Mouse (Mus musculus): Measurements from ENCODE around the gene Hook1.
"Not testable (repeated sequence)": the region's sequence is repeated elsewhere in the genome, so short reads cannot be mapped to it uniquely, and the experiment has no call there.

Gene Hook1

DNA sequence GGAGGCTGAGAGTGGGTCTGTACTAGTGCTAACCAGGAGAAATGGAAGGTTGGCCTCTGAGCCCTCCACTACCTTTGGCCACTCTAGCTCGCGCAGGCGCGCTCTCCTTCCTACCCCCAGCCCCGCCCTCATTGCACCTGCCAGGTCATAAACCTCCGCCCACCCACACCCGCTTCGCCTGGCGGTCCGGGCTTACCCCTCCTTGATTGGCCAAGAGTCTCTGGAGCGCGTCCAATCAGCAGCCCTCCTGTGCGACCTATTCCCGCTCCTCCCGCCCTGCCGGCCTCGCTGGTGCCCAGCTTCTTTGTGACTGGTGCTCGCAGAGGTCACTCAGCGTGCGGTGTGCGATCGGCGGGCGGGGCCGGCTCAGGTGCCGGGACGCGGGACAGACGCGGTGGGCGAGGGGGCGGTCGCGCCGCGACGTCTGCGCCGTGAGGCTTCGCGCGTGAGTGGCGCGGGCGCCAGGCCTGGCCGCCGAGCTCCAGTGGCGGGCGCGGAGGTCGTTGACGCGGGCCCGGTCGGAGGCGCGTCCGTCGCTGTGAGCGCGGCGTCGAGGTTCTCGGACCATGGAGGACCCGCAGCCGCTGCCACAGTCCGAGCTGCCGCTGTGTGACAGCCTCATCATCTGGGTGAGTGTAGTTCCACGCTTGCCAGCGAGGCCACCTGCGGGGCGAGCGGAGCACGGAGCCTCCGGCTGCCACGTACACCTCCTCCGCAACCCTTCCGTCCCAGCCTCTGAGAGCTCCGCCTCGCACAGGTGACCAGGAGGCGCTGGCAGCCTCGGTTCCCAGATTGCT is at the start of gene Hook1:
TSS of gene Hook1 (plus strand) at position 313 of the 797 bp plus-strand sequence.
- in situ Hi-C loops (cut with MboI, MseI) = loop anchor here (25.0 kb wide), 1 partner anchor 1380 kb away; no protein-coding TSS in a partner anchor

GRCm38 (mm10) chr4:95917703-95918102 is 49.3 kb upstream of the Hook1 start:
- in situ Hi-C loops (cut with MboI, MseI) = no loop called here

- in situ Hi-C loops (cut with MboI, MseI) = no loop called here
These were observed 46.6 kb upstream of the Hook1 start for GRCm38 (mm10) chr4:95920448-95920847.

DNA sequence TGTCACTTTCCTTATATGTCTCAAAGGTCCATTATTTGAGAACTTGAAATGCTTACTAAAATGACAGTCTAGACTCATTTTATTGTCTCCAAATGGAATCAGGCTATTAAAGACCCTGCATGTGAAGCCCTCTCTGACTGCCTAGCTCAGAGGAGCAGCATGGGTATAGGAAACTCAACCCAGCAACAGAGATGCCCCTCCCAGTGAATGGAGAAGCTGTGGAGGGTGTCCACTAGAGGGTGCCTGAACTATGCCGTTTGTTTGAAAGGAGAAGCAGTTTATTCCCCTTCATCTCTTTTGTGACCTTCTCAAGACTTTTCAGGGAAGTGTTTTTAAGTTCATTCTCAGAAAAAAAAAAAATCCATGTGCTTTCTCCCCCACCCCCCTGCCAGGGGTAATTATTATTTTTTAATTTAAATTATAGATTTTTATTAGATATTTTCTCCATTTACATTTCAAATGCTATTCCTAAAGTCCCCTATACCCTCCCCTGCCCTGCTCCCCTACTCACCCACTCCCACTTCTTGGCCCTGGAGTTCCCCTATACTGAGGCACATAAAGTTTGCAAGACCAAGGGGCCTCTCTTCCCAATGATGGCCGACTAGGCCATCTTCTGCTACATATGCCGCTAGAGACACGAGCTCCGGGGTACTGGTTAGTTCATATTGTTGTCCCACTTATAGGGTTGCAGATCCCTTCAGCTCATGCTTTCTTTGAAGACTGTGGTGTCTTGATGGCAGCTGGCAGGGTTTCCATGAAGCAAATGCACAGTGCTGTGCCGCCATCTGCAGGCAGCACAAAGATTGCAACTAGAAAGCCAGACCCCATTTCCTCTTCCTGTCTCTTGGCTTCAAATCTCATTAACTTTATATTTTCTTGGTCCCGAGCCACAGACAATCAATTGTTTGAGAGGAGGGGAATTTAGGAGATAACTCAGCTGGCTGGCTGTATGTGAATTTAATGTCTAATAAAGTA is 42.5 kb upstream of the Hook1 start:
- in situ Hi-C loops (cut with MboI, MseI) = no loop called here

DNA sequence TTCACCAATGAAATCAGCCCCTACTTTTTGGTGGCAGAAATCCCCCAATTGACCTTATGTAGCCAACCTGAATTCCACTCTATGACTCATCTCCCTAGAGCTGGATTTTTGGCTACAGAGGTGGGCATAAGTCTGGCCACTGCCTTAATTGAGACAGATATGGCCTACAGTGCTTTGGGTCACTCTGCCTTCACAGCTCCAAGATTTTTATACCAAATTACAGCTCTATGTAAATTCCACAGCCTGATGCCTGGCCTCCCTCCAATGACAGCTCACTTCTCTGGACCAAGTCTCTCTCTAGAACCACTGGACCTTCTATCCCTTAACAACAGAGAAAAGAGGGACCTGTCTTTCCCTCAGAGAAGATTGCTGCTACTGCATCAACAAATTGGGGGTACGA is 38.2 kb upstream of the Hook1 start:
- in situ Hi-C loops (cut with MboI, MseI) = no loop called here

GRCm38 (mm10) chr4:95929936-95930335 is 37.1 kb upstream of the Hook1 start:
- in situ Hi-C loops (cut with MboI, MseI) = no loop called here

DNA sequence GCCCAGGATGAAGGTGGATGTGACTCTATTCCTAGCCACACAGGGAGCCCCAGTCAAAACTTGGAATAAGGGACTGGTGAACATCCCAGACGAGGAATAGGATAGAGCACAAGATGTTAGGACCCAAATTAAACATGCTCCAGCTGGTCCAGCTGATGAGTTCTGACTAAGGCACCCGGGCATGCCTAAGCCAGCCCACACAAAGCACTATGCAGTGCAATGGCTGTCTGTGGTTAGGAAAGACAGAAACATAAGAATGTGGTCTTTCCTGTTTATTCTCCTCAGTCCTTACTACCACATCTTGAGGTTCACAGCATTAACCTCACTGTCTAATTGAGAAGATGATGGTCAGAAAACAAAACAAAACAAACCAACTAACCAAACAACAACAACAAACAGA is 35.7 kb upstream of the Hook1 start:
- in situ Hi-C loops (cut with MboI, MseI) = no loop called here

DNA sequence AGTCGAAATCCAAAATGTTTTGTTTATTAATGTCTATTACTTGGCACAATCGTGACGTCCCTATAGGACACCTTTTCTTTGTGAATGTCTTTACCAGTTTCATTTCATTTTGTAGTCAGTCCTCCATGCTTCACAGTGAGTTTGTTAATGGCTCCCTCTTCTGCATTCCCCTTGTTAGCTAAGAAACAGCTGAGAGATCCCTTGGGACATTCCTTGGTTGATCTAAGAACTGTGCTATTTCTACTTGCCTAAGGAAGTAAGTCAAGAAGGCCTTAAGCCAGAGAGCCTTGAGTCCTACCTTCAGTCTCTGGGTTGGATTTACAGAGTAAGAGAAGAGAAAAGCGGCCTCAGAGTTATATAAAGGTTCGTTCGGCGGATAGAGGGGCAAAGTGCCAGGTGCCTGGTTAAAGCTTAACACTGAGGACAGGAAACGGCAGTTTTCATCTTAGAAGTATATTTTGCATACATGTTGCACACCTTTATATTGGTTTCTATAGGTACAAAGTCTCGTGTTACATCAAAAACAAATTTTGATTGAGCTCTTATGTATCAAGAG is 33.2 kb upstream of the Hook1 start:
- in situ Hi-C loops (cut with MboI, MseI) = no loop called here

GRCm38 (mm10) chr4:95934384-95935035 is 32.5 kb upstream of the Hook1 start:
- in situ Hi-C loops (cut with MboI, MseI) = no loop called here

DNA sequence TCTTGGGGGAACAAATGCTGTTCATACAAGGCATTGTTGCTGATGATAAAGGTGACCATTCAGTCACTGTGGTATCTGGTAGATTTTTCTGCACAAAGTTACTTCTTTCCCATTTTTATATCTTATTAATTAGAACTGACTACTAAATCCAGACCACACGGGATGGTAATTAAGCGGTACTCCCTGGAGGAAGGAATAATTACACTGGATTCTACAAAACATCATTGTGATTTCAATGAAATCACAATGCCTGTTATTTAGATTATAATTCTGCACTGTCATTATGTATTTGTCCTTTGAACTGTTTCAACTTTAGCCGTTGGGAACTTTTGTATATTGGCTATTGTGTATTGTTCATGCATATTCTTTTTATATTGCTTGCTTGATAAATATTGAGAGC is 28.3 kb upstream of the Hook1 start:
- in situ Hi-C loops (cut with MboI, MseI) = no loop called here

- in situ Hi-C loops (cut with MboI, MseI) = no loop called here
These were observed 19.1 kb upstream of the Hook1 start for GRCm38 (mm10) chr4:95947896-95948295.

GRCm38 (mm10) chr4:95953328-95953727 is 13.7 kb upstream of the Hook1 start:
- in situ Hi-C loops (cut with MboI, MseI) = loop anchor here (25.0 kb wide), 1 partner anchor 1366 kb away; no protein-coding TSS in a partner anchor

DNA sequence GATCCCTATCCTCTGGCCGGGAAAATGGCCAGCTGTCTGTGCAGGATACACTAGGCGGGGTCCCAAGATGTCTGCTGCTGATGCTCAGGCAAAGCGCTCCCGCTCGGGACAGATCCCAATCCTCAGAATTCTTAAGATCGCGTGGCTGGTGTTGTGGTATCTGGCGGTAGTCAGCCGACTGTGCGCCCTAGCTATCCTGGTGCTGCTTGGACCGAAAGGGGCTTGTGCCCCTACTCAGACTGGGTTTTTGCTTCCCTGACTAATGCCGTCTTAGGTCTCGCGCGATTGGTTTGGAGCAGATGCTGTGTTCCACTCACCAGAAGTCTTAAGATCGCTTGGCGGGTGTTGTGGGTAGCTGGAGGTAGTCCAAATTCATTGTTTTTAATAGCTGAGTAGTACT is 15.2 kb downstream of the Hook1 start:
- in situ Hi-C loops (cut with MboI, MseI) = not testable (repeated sequence)

DNA sequence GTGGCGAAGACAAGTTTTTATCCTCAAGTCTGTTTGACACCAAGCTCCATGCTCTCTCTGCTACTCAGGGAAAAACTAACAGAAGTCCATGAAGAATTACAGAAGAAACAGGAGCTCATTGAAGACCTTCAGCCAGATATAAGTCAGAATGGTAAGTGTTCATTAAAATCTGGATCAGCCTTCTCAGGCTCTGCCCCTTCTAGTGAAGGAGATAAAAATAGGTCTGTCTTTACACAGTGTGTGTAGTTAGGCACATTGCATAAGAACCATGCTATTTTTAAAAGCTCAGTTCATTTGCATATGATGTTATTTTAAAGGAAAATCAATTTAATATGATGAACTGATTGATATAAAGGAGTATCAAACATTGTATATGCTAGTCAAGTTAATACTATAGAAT is 49.8 kb downstream of the Hook1 start:
- in situ Hi-C loops (cut with MboI, MseI) = no loop called here

DNA sequence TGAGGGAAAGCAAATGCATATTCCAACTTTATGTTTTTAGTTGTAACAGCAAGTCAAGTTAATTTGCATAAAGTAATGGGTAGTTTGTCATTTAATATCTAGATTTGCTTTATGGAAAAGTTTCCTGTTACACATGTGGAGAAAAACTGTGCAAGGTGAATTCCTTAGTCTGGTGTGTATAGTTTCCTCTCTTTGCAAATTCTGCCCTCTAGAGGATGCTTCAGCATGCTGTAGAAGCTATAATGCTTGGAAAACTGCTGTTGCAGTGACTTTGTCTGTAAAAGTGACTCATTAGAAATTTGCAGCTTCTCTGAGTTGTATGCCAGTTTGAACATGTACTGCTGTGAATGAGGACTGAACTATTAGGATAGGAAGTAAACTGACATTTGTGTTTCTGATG is 55.8 kb downstream of the Hook1 start:
- in situ Hi-C loops (cut with MboI, MseI) = no loop called here

DNA sequence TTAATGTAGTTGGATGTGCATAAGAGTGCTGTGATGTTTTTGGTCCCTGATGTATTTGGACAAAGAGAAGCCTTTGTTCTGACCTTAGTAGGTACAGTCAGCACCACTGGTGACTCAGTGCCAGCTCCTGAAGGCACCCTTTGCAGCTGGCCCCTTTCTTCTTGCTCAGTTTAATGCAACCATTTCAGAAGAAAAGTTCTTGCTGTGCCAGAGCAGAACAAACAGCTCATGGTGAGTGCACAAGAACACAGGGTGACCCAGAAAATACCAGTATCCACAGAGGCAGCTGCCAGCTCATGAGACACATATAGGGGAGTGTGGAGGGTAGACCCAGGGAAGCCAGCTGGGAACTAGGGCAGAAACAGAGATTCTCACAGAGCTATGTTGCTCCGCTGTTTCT is 61.4 kb downstream of the Hook1 start:
- in situ Hi-C loops (cut with MboI, MseI) = no loop called here

- in situ Hi-C loops (cut with MboI, MseI) = no loop called here
These were observed 93.1 kb downstream of the Hook1 start for GRCm38 (mm10) chr4:96060106-96060505.

GRCm38 (mm10) chr4:96062045-96062444 is 95.0 kb downstream of the Hook1 start:
- in situ Hi-C loops (cut with MboI, MseI) = no loop called here
